Mouse (Mus musculus): ENCODE data around the gene Gpsm3. TPM values are rescaled to one million over a fixed set of nuclear protein-coding genes. Genes with fewer than 3 reads are reported as not detected.

The Gpsm3 gene
- total and polyA plus RNA-seq, 2 experiments from 2014 or later, result 4.8 to 5.4 TPM

GRCm38 (mm10) chr17:34604511-34605237 lies 15.1 kb downstream of the Gpsm3 start:
- TF ChIP-seq CTCF (IDR thresholded peaks at IDR 0.05; ENCODE audit: low read depth), result no peak
- ATAC-seq (no peak), DNase-seq (ENCODE audit: low spot score) (peak; percentile 18)
- no peaks in the 10 kb centered on the region for H3K27me3 ChIP-seq (ENCODE audit: insufficient read depth, low read length)
- H3K4me1 ChIP-seq (ENCODE audit: insufficient read depth, low read length), result peaks cover 24% of the 10 kb centered on the region
- H3K27ac ChIP-seq, result peak overlapping the region; percentile 93
- peaks cover 9% of the 10 kb centered on the region; the same call in 1 of the 2 replicates for H3K36me3 ChIP-seq (ENCODE audit: insufficient read depth, low read length)
- H3K4me3 ChIP-seq (ENCODE audit: low read length), result peak overlapping the region; percentile 77
- H3K4me2 ChIP-seq (ENCODE audit: low read depth, low read length), result peak overlapping the region; percentile 72
- H3K9me3 ChIP-seq (ENCODE audit: low read length), result no peaks in the 10 kb centered on the region
- 22% methylated on average over 24 of the region's 24 CpGs for WGBS
- peak overlapping the region; percentile 92 for H3K9ac ChIP-seq (replicated peaks; ENCODE audit: low read length)

- peak overlapping the region; percentile 92 for H3K9ac ChIP-seq (replicated peaks; ENCODE audit: low read length)
- no peak for TF ChIP-seq CTCF (IDR thresholded peaks at IDR 0.05; ENCODE audit: low read depth)
- no peaks in the 10 kb centered on the region for H3K27me3 ChIP-seq (ENCODE audit: insufficient read depth, low read length)
- H3K36me3 ChIP-seq (ENCODE audit: insufficient read depth, low read length), result peaks cover 3% of the 10 kb centered on the region; the same call in 1 of the 2 replicates
- peak overlapping the region; percentile 93 for H3K27ac ChIP-seq
- under 1% methylated on average over 23 of the region's 30 CpGs for WGBS
- ATAC-seq, result peak; percentile 57
- peaks cover 24% of the 10 kb centered on the region for H3K4me1 ChIP-seq (ENCODE audit: insufficient read depth, low read length)
- H3K4me2 ChIP-seq (ENCODE audit: low read depth, low read length), result peak overlapping the region; percentile 72
- no peaks in the 10 kb centered on the region for H3K9me3 ChIP-seq (ENCODE audit: low read length)
- DNase-seq (ENCODE audit: low spot score), result peak; percentile 96
- H3K4me3 ChIP-seq (ENCODE audit: low read length), result peak overlapping the region; percentile 77
Measured at GRCm38 (mm10) chr17:34605609-34606008, 16.0 kb downstream of the Gpsm3 start.

- Histone ChIP-seq H3K4me1 (ENCODE audit: insufficient read depth, low read length) (peaks cover 24% of the 10 kb centered on the region), H3K27me3 (ENCODE audit: insufficient read depth, low read length) (no peaks in the 10 kb centered on the region), H3K27ac (peak overlapping the region; percentile 93), H3K9me3 (ENCODE audit: low read length) (no peaks in the 10 kb centered on the region), H3K36me3 (ENCODE audit: insufficient read depth, low read length) (peaks cover 8% of the 10 kb centered on the region), H3K9ac (replicated peaks; ENCODE audit: low read length) (peak overlapping the region; percentile 92), H3K4me2 (ENCODE audit: low read depth, low read length) (peak overlapping the region; percentile 72), H3K4me3 (ENCODE audit: low read length) (peak overlapping the region; percentile 77)
- TF ChIP-seq CTCF (IDR thresholded peaks at IDR 0.05; ENCODE audit: low read depth), result no peak
- ATAC-seq (no peak), DNase-seq (ENCODE audit: low spot score) (peak; percentile 15)
- 15% methylated on average over 32 of the region's 32 CpGs for WGBS
Measured at GRCm38 (mm10) chr17:34606186-34607039, 16.8 kb downstream of the Gpsm3 start.

- H3K4me2 ChIP-seq (ENCODE audit: low read depth, low read length), result no peak overlapping the region
- no peaks in the 10 kb centered on the region for H3K27me3 ChIP-seq (ENCODE audit: insufficient read depth, low read length)
- WGBS, result 74% methylated on average over 7 of the region's 7 CpGs
- peaks cover 24% of the 10 kb centered on the region for H3K36me3 ChIP-seq (ENCODE audit: insufficient read depth, low read length)
- DNase-seq (ENCODE audit: low spot score) (no peak), ATAC-seq (no peak)
- H3K9me3 ChIP-seq (ENCODE audit: low read length), result no peaks in the 10 kb centered on the region
- H3K4me3 ChIP-seq (ENCODE audit: low read length), result no peak overlapping the region
- H3K27ac ChIP-seq, result no peak overlapping the region
- H3K4me1 ChIP-seq (ENCODE audit: insufficient read depth, low read length), result peaks cover 17% of the 10 kb centered on the region
- 0 out of 2 replicates have a peak overlapping the region, but pooled peaks have one; percentile 6 for H3K9ac ChIP-seq (replicated peaks; ENCODE audit: low read length)
- TF ChIP-seq CTCF (IDR thresholded peaks at IDR 0.05; ENCODE audit: low read depth), result no peak
Measured at GRCm38 (mm10) chr17:34607997-34608396, 18.4 kb downstream of the Gpsm3 start.

GRCm38 (mm10) chr17:34611050-34611449 lies 21.4 kb downstream of the Gpsm3 start:
- no peak overlapping the region for H3K4me3 ChIP-seq (ENCODE audit: low read length)
- no peak for TF ChIP-seq CTCF (IDR thresholded peaks at IDR 0.05; ENCODE audit: low read depth)
- no peaks in the 10 kb centered on the region for H3K9me3 ChIP-seq (ENCODE audit: low read length)
- no peak overlapping the region for H3K4me2 ChIP-seq (ENCODE audit: low read depth, low read length)
- H3K27ac ChIP-seq, result no peak overlapping the region
- peaks cover 7% of the 10 kb centered on the region; the same call in 1 of the 2 replicates for H3K4me1 ChIP-seq (ENCODE audit: insufficient read depth, low read length)
- H3K9ac ChIP-seq (replicated peaks; ENCODE audit: low read length), result no peak overlapping the region
- peaks cover 33% of the 10 kb centered on the region for H3K36me3 ChIP-seq (ENCODE audit: insufficient read depth, low read length)
- 90% methylated on average over 8 of the region's 8 CpGs for WGBS
- no peaks in the 10 kb centered on the region for H3K27me3 ChIP-seq (ENCODE audit: insufficient read depth, low read length)
- ATAC-seq, result no peak
- DNase-seq (ENCODE audit: low spot score), result no peak

GRCm38 (mm10) chr17:34613054-34613645 lies 23.5 kb downstream of the Gpsm3 start:
- Histone ChIP-seq H3K36me3 (ENCODE audit: insufficient read depth, low read length) (peaks cover 40% of the 10 kb centered on the region), H3K9me3 (ENCODE audit: low read length) (no peaks in the 10 kb centered on the region), H3K9ac (replicated peaks; ENCODE audit: low read length) (no peak overlapping the region), H3K27ac (no peak overlapping the region), H3K4me2 (ENCODE audit: low read depth, low read length) (no peak overlapping the region), H3K4me3 (ENCODE audit: low read length) (no peak overlapping the region), H3K4me1 (ENCODE audit: insufficient read depth, low read length) (no peaks in the 10 kb centered on the region), H3K27me3 (ENCODE audit: insufficient read depth, low read length) (no peaks in the 10 kb centered on the region)
- no peak for TF ChIP-seq CTCF (IDR thresholded peaks at IDR 0.05; ENCODE audit: low read depth)
- 85% methylated on average over 11 of the region's 11 CpGs for WGBS
- no peak for ATAC-seq
- DNase-seq (ENCODE audit: low spot score), result peak; percentile 1

Measured in hindbrain, postnatal 0 days (tissue).